Mouse (Mus musculus): ENCODE data around the gene Tmem104.

The Tmem104 gene

DNA sequence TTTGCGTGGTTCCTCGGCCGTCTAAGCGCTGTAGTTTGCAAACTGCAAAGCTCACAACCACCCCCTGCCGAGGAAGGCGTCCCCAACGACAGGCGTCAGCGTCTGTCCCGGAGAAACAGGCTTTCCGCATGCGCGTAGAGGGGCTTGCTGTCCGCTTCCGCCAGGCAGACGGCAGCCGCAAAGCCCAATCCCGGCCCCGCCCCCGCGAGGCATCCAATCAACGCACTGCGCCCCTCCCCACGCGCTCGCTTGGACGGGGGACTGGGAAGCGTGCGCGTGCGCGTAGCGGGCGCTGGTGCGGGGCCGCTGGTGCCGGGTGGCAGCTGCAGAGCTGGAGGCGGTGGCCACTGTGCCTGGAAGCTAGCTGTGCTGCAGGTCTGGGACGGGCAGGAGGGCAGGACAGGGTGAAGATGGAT, at the start of gene Tmem104:
Gene Tmem104 (plus strand): TSS at position 264 of the 416 bp plus-strand sequence.
- DNase-seq: peak; percentile 99

DNA sequence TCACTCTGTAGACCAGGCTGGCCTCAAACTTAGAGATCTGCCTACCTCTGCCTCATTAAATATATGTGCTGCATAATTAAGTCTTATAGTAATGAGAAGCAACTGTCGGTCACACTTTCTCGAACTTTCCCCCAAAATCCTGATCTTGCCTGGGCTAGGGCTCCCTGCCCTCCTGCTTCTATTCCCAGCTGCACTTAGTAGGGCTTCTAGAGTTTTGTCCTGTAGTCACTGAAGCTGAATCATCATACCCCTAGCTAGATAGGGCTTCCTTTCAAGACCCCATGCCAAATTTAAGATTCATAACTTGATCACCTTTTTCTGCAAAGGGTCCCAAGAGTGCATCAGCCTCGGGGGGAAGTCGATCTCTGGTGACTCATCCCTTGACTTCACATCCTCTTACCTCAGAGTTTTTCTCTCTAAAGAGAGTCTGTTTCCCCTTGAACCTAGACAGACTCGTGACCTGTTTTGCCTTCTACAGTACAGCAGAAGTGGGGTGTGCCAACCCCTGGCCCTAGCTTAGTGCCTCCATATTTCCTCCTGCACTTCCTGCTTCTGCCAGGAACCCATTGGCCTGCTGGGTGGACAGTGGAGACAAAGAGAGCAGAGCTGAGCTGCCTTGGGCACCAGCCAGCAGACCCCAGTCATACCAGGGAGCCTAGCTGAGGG, 48.6 kb upstream of the Tmem104 start:
- no peak for DNase-seq

DNA sequence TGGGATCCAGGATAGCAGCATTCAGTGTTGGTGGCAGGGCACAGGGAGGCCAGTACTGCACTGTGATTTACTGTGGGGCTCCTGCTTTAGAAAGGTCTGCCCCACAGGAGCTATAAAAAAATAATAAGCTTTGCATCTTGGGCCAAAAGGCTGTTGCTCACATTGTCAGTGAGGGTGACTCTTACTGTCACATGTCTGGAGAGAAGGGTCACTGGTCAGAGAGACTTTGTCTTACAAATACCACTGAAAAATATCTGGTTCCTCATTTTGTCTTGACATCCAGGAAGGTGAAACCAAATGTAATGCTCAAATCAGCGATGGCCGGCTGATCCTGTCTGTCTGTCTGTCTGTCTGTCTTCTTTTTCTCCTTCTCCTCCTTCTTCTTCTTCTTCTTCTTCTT, 45.3 kb upstream of the Tmem104 start:
- no peak for DNase-seq

DNA sequence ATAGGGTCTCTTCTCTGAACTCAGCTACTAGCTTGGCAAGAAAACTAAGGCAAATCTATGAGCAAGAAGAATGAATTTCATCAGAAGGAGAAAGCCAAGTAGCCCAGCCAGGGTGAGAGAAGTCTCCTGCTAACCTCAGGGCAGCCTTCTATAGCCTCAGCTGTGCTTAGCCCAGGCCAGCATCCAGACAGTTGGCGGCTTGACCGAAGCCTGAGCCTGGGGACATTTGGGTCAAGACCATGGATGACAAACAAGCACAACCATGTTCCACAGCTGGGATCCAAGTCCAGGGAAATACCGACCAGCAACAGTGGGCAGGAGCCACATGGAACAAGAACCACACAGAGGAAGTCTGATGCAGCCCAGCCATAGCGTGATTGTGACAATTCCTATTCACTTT, 39.5 kb upstream of the Tmem104 start:
- DNase-seq: no peak

DNA sequence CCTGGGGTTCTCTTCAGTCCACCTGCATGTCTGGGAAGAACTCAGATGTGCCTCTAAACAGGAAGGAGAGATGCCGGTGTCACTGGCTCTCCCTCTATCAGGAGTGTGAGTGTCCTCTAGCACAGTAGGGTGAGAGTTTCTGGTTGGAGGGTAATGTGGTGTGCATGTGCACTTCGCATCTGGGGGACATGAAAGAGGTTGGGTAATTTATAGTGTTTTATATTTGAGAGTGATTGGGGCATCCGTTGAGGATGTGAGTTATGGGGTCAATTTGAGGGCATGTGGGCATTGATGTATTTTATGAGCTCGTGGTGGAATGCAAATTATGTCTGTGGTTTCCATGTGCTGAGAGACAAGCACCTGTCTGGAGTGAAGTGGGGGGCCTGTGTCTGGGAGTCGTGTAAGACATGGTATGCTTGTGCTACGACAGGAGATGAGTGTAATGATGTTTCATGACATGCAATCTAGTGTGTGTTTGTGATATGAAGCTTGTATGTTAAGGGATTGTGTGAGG, 36.5 kb upstream of the Tmem104 start:
- no peak for DNase-seq

DNA sequence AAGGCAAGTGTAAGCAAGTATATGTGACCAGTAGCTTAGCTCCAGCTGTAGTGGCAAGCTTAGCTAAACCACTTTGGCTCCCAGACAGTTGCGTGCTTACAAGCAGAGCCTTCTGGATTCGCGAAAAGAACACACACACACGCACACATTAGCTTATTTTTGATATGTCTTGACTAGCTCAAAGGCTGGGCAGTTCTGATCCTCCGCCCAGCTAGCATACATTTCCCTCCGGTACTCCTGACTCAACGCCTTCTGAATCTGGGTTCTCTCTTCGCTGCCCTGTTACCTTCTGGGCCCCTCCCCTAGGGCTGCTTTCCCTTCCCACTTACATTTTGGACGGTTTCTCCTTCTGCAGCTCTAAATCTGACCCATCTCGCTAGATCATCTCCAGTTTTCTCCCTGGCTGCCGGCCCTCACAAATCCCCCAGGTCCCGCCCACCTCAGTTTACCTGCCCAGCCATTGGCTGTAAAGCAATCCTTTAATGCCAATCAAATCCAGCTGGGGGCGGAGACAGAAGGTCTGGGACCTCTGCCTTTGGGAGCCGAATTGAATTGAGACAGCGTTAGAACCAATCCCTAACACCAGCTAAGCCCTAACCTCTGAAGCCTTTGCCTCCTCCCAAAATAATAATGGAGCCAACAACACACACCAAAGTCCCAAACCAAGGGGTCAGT, 35.4 kb upstream of the Tmem104 start:
- peak; percentile 87 for DNase-seq

DNA sequence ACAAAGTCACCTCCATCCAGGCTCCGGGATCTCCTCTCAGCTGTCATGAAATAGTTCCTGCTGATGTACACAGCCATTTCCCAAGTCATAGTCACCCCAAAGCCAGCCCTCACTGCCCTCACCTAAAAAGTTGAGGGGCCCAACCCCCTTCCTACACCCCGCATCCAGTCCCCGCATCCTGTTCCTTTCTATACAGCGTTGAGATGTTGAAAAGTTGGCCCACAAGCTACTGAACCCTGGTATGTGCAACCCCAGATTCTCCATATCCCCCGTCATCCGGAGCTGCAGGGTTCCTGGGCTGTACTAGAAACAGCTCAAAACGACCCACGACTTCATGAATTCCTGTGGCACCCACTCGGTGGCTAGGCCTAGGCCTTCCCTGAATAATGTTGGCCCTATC, 34.2 kb upstream of the Tmem104 start:
- DNase-seq: no peak

DNA sequence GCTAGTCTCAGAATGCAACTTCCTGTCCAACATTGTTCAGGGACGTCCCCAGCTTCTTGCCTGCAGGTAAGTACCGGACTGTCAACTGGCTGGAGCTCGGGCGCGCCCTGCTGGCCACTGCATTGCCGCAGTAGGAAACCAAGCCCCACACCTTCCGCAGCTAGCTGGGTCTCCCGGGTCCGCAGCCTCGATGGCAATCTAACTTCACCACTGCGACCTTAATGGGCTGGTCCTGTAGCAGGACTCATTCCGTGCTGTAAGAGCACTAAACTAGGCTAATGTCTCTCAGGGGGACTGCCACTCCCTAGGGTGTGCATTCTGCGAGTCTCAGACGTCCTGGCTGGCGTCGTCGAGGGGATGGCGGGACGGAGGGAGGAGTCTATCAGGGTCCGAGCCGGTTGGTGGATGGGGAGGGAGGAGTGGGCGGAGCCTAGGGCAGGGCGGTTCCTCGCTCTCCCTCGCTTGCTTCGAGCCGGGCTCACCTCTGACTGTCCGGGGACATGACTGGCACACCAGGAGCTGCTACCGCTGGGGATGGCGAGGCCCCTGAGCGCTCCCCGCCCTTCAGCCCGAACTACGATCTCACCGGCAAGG, 33.5 kb upstream of the Tmem104 start:
- peak; percentile 84 for DNase-seq

DNA sequence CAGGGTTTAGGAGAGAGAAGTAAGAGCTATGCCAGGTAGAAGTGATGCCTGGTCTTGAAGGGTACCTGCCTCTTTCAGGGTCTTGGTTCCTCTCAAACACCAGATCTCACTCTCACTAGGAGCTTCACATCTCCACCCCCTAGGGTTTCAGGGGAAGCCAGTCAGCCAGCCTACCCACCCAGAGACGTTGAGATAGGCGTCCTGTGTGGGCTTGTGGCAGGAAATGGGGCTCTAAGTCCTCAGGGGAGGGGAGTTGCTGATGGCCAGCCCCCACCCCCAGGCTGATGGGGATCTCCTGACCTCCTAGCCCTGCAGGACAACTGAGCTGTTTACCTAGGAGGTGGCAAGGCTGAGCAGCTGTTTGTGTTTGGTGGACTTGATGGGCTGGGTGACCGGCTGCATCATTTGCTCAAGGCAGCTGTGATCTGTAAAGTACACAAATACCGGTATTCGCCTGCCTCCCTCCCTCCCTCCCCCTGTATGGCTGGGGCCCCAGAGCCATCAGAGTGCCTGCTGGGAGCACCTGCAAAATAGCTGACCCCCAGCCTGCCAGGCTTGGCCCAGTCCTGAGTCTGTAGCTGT, 32.1 kb upstream of the Tmem104 start:
- DNase-seq: peak; percentile 26

DNA sequence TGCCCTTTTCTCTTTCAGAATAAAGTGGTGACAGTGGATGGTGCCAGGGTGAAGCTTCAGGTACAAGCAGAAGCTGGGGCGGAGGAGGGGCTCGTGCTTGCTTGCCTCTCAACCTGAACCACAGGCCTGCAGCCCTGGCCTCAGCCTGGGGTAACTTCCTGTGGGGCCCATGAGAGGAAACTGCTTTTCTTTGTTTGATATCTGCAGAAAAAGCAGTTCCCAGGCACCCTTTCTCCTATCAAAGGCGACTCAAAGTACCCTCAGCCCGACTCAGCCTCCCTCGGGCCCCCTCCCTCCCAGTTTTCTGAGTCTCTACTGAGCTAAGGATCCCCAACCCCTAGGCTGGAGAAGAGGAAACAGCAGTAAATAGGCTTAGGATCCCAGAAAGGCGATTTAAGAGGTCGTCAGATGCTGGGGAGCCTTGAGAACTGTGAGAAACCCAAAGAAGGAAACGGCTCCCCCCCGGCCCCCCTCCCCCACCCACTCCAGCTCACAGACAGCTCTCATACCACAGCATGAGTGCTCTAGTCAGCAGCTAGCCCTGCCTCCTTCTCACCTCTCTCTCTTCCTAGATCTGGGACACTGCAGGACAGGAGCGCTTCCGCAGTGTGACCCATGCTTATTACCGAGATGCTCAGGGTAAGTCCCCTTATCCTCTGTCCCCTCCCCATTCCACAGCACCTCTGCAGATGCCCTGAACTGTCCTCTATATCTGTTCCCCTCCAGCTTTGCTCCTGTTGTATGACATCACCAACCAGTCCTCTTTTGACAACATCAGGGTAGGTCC, 29.2 kb upstream of the Tmem104 start:
- peak; percentile 34 for DNase-seq

DNA sequence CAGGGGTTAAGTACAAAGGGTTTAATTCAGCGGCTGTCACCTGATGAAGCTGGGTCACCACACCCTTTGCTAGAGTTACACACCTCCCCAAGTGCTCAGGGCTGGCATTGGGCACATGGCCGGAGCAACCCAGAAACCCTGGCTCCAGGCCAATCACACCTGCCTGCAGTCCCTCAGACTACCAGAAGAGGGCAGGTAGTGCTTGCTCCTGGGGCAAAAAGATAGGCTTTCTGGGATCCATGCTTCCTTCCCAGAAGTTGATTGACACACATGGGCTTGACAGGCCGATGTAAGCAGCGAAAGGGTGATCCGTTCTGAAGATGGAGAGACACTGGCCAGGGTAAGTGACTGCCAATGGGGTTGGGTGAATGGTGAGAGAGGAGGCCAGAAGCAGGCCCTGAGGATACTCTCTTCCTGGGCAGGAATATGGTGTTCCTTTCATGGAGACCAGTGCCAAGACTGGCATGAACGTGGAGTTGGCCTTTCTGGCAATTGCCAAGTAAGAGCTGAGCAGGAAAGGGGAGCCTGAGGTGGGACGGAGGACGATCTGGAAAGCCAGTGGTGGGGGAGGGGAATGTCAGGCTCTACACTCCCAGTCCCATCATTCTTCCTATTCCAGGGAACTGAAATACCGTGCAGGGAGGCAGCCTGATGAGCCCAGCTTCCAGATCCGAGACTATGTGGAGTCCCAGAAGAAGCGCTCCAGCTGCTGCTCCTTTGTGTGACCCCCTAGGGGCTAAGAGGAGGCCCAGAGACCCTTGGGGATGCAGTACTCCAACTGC, 27.1 kb upstream of the Tmem104 start:
- DNase-seq: peak; percentile 95

DNA sequence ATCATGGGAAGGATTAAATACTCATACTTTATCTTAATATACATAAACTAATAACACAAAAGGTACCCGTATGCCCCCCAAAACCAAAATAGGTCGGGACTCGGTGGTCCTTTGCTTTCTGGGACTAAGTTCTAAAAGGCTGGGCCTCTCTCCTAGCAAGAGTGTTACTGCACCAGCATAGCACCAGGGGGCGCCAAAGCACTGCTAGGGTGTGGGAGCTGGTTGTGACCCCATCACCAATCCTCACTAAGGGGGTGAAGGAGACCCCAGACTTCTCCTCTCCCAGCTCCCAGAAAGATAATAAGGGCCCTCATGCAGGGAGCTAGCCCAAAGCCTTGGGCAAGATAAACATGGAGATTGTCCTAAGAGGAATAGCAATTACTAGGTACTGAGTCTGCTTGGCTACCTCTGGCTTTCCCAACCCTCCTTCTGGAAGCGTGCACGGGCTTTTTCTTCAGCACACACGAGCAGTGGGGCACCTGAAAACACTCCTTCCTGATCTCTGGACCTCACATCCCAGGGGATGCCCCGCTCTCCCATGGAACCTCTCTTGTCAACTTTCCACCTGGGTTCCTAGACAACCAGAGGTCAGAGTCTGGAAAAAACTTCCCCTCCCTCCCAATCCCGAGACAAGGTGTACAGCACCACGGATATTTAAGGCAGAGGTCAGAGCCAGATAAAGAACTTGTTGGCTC, 26.3 kb upstream of the Tmem104 start:
- peak; percentile 75 for DNase-seq

DNA sequence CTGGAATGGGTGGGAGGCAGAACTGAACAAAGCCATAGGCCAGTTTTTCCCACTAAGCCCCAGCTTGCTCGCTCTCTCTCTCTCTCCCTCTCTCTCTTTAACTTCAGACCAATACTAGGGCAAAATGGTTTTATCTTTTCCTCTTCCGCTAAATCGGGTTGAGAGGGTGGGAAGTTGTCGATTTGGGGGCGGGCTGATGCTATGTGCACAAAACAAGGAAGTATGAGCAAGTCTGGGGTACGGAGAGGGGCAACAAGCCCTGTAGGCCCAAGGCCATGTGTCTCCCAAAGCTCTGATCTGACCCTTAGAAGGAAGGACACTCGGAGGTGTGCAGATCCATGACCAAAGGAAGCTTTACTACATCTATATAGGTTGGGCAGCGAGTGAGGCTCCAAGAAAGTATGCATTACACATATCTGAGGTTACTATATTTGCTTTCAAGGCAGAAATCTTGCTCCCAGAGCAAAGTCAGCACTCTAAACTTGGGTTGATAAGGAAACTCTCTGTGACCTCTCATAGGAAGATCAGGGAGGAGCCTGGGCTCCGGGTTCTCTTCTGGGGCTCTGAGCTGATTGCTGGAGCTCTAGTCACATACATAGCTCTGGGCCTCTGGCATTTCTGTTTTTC, 25.6 kb upstream of the Tmem104 start:
- DNase-seq: peak; percentile 41

DNA sequence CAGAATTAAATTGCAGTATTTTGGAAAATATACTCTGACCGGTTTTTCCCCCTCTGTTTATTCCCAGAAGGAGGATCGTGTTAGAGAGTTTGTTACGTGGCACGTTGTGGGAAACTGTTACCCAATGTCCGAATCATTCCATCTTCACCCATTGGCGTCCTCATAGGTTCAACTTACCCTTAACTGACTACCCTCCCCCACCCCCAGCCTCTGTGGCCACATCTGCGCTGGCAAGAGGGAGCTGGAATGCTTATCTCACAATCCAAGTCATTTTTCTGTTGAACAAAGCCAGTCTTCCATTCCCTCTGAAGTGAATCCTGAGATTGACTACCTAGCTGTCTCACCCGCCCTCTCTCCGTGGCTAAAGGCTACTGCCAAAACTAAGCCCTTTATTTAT, 25.1 kb upstream of the Tmem104 start:
- DNase-seq: no peak

DNA sequence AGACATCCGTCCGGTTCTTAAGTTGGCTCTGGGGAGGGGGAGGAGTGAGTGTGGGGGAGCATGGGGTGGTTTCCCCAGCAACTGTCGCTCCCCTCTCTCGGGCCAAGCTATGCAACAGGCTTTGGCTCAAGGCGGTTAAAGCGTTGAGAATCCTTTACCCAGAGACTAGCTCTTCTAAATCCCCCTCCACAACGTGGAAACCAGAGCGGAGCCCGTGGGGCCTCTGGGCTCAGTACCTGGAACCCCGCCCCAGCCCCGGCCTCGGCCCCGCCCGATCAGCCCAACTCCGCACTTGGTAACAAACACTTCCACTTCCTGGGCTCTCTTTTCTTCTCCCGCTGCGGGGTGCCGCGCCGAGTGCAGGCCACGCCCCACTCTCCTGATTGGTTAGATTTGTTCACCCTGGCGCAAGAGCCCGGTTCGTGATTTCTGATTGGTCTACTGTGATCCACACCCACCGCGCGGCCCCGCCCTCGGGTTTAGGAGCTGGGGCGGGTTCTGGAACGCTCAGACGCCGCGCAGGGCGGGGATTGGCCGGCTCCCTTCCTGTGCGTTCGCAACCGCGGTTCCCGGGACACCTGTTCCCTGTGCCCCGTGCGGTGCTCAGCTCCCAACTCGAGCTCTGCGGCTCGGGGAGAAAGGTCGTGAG, 24.3 kb upstream of the Tmem104 start, which contains the start of gene Slc9a3r1:
Gene Slc9a3r1 (plus strand): TSS at position 510 of the 649 bp plus-strand sequence.
- DNase-seq: peak; percentile 99

DNA sequence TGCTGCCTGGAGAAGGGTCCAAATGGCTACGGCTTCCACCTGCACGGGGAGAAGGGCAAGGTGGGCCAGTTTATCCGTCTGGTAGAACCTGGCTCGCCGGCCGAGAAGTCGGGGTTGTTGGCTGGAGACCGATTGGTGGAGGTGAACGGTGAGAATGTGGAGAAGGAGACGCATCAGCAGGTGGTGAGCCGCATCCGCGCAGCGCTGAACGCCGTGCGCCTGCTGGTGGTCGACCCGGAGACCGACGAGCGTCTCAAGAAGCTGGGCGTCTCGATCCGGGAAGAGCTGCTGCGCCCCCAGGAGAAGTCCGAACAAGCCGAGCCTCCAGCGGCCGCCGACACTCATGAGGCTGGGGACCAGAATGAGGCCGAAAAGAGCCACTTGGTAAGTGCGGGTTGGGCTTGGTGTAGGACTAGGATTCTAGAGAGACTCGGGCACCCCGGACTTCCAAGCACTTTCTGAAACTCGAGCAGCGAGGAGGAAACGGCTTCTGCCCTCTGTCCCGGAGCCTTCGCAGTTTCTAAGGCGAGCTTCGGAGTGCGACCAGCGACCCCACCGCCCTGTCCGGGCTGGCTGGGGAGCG, 23.6 kb upstream of the Tmem104 start:
- DNase-seq: no peak

DNA sequence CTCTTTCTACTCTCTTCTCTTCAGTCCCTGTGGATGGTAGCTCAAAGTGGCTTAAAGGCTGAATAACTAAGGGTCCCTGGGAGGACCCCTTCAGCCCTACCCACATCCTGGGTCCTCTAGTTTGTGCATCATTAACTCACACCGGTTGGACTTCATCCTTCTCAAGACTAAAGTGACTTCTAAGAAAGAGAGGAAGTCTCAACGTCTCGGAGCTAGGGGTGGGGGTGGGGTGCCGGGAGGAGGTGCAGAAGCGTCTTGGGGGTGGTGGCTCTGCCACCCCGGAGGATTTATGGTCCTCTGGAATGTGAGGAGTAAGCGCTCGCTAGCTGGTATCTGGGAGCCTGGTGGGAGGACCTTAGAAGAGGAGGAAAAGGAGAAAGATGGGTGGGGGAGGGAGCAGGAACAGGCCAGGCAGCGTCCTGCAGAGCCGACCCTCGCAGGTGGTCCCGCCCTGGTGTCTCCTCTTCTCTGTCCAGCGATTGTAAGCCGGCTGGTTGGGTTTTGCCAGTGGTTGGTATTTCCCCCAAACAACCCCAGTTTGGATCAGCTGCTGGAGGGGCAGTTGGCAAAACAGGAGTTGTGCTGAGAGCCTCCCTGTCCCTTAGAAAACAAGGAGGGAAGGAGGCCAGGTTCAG, 22.8 kb upstream of the Tmem104 start:
- no peak for DNase-seq

DNA sequence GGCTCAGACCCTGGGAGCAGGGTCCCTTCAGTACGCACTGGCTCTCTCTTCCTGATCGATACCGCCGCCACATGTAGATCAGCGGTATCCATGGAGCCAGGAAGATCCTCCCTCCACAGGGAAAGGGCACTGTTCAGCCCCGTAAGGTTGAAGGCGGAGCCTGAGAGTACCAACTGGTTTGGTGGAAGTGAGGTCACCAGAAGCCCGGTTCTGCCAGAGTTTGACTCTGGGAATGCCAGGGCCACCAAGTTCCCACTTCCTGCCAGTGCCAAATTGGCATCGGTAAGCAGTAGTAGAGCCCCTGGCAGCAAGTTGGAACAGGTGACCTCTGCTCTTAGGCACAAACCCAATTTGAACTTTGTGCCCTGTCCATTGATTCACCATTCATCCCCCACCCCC, 22.3 kb upstream of the Tmem104 start:
- DNase-seq: peak; percentile 77

DNA sequence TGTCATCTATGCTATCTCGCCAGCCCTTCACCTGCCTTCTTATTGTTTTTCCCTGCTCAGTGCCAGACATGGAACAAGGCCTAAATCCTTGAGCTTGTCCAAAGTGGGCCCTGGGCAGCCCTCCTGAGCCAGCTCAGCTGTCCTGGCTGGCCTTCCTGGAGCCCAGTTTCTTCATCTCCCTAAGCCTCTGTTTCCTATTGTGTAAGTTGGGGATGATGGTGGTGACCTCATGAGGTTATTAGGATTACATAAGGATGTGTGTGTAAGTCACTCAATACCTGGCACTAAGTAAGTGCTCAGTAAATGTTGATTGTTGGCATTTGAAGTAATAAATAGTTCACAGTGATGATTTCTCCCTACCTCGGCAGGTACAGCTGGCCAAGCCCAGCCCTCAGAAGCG, 20.5 kb upstream of the Tmem104 start:
- no peak for DNase-seq
